Mouse (Mus musculus): ENCODE data around the gene Dcps. TPM values are rescaled to one million over a fixed set of nuclear protein-coding genes. Genes with fewer than 3 reads are reported as not detected.

Gene Dcps
- polyA plus RNA-seq, 1 experiment: 31.1 TPM

DNA sequence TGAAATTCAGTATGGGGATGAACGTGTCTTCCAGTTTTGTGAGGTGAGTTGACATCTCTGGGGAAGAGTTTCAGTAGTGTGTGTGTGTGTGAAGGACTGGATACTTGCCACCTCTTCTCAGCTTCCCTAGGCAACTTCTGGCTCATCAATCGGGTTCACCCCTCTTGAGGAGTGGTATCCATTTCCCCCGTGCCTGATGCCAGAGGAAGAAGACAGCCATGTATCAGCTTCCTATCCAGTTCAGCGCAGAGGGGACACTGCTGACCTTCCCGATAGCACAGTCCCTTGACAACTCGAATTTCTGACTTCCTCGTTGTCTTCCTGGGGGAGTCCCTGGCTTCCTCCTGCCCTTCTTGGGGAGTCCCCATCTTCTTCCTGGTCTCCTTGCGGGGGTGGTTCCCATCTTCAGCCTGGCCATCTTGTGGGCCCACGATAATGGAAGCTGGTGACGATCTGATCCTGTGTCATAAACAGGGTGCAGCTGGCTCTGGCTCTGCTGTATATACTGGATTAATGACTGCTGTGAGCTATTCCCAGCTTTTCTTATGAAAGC lies 11.6 kb upstream of the Dcps start:
- H3K27ac ChIP-seq (ENCODE audit: control insufficient read depth, insufficient read depth, low read depth, low read length, poor library complexity): no peak overlapping the region
- TF ChIP-seq CTCF (IDR thresholded peaks at IDR 0.05; ENCODE audit: control insufficient read depth, insufficient read depth, low read length) (no peak), POLR2A (IDR thresholded peaks at IDR 0.05; ENCODE audit: borderline replicate concordance, control insufficient read depth, low read depth, low read length) (no peak)
- WGBS: 67% methylated on average over 10 of the region's 10 CpGs
- H3K4me1 ChIP-seq (ENCODE audit: control insufficient read depth, insufficient read depth, low read length): peaks cover 2% of the 10 kb centered on the region
- H3K4me3 ChIP-seq (replicated peaks; ENCODE audit: control insufficient read depth, low read depth, low read length): no peak overlapping the region

DNA sequence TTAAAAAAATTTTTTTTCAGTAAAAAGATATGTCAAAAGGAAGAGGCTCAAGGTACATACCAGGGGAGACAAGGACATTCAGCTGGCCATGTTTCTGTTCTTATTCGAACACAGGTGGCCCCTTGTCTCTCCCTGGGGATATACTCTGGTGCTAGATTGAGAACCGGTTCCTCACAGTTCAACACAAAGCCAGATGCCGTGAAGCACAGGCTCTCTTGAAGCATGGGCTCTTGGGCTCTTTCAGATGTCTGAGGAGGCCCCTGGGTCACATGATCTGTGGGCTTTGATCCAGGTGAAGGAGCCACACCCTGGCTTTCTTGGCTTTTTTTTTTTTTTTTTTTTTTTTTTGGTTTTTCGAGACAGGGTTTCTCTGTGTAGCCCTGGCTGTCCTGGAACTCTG lies 10.6 kb upstream of the Dcps start:
- 60% methylated on average over 4 of the region's 4 CpGs for WGBS
- H3K4me3 ChIP-seq (replicated peaks; ENCODE audit: control insufficient read depth, low read depth, low read length): no peak overlapping the region
- H3K27ac ChIP-seq (ENCODE audit: control insufficient read depth, insufficient read depth, low read depth, low read length, poor library complexity): no peak overlapping the region
- H3K4me1 ChIP-seq (ENCODE audit: control insufficient read depth, insufficient read depth, low read length): peaks cover 2% of the 10 kb centered on the region
- TF ChIP-seq POLR2A (IDR thresholded peaks at IDR 0.05; ENCODE audit: borderline replicate concordance, control insufficient read depth, low read depth, low read length) (no peak), CTCF (IDR thresholded peaks at IDR 0.05; ENCODE audit: control insufficient read depth, insufficient read depth, low read length) (no peak)

DNA sequence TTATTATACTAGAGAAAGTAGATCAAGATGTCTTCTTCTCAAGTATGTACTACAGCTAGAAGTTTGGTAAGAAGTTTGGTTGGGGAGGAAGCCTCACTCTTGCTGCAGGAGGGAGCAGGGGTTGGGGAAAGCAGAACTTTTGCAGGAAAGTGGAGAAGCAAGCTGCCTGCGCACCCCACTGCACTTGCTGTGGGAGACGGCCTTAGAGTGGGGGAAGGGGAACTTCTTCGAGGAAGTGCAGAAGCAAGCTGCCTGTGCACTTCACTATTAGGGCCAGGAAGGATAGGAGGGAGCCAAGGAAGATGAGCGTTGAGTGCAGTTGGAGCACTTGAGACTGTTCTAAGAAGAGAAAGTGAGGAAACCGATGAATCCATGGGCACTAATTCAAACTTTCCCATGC lies 7.5 kb upstream of the Dcps start:
- 17% methylated on average over 5 of the region's 5 CpGs for WGBS
- no peak overlapping the region for H3K4me3 ChIP-seq (replicated peaks; ENCODE audit: control insufficient read depth, low read depth, low read length)
- no peak overlapping the region for H3K27ac ChIP-seq (ENCODE audit: control insufficient read depth, insufficient read depth, low read depth, low read length, poor library complexity)
- no peak for TF ChIP-seq POLR2A (IDR thresholded peaks at IDR 0.05; ENCODE audit: borderline replicate concordance, control insufficient read depth, low read depth, low read length)
- no peak for TF ChIP-seq CTCF (IDR thresholded peaks at IDR 0.05; ENCODE audit: control insufficient read depth, insufficient read depth, low read length)
- peaks cover 2% of the 10 kb centered on the region for H3K4me1 ChIP-seq (ENCODE audit: control insufficient read depth, insufficient read depth, low read length)

DNA sequence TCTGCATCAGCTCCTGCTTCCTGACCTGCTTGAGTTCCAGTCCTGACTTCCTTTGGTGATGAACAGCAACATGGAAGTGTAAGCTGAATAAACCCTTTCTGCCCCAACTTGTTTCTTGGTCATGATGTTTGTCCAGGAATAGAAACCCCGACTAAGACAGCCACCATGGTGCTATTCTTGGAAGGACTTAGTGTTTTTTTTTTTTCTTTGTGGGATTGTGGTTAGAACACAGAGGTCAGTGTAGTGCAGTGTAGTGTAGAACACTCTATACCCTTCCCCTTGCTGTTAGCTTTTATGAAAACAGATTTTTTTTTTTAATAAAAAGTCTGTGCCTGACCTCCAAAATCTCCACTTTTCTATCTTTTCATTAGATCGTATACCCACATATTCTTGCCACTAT lies 7.0 kb upstream of the Dcps start:
- H3K4me3 ChIP-seq (replicated peaks; ENCODE audit: control insufficient read depth, low read depth, low read length): no peak overlapping the region

DNA sequence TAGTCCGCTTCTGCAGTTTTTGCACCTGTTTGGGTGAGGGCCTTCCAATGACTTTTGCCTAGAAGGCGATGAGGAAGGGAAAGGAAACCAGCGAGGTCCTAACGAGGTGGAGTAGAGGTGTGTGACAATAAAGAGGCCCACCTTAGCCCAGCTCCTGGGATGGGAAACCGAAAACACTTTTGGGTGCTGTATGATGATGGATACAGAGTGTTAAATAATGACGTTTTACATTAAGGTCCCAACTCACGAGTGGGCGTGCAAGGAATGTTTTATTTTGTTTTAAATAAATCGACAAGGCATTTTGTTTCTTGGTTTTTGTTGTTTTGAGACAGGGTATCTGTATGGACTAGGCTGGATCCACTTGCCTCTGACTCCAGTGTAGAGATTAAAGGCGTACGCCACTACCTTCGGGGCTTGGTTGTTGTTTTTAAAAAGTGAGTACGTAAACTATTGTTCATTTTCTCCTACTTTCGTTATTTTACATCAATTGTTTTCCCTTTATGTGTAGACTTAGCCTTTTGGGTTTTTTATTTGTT lies 331 bp upstream of the Dcps start:
- peaks cover 2% of the 10 kb centered on the region; the same call in 1 of the 2 replicates for H3K4me1 ChIP-seq (ENCODE audit: control insufficient read depth, insufficient read depth, low read length)
- H3K27ac ChIP-seq (ENCODE audit: control insufficient read depth, insufficient read depth, low read depth, low read length, poor library complexity): no peak overlapping the region
- WGBS: 36% methylated on average over 14 of the region's 14 CpGs
- TF ChIP-seq CTCF (IDR thresholded peaks at IDR 0.05; ENCODE audit: control insufficient read depth, insufficient read depth, low read length): no peak
- no peak for TF ChIP-seq POLR2A (IDR thresholded peaks at IDR 0.05; ENCODE audit: borderline replicate concordance, control insufficient read depth, low read depth, low read length)
- peak overlapping the region; percentile 91 for H3K4me3 ChIP-seq (replicated peaks; ENCODE audit: control insufficient read depth, low read depth, low read length)

More for the DNA sequence above, 7.0 kb upstream of the Dcps start:
- peaks cover 2% of the 10 kb centered on the region for H3K4me1 ChIP-seq (ENCODE audit: control insufficient read depth, insufficient read depth, low read length)
- 36% methylated on average over 2 of the region's 2 CpGs for WGBS
- TF ChIP-seq CTCF (IDR thresholded peaks at IDR 0.05; ENCODE audit: control insufficient read depth, insufficient read depth, low read length) (no peak), POLR2A (IDR thresholded peaks at IDR 0.05; ENCODE audit: borderline replicate concordance, control insufficient read depth, low read depth, low read length) (no peak)
- H3K27ac ChIP-seq (ENCODE audit: control insufficient read depth, insufficient read depth, low read depth, low read length, poor library complexity): no peak overlapping the region

DNA sequence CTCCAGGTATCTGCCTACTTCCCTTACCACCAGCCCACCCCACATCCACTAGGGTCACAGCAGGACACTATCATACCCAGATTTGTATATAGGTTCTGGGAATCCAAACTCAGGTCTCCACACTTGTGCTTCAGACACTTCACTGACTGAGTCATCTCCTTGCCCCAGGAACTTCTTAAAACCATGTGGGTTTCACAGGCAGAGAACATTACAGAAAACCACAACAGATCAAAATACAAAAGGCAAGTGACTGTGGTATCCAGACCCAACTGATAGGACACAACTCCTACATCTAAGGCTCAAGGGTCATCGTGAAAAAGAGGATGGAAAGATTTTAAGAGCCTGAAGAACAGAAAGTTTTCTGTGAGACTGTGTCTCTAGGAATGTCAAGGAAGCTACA lies 2.5 kb downstream of the Dcps start:
- WGBS: 49% methylated on average over 1 of the region's 1 CpGs
- no peak overlapping the region for H3K4me3 ChIP-seq (replicated peaks; ENCODE audit: control insufficient read depth, low read depth, low read length)
- peaks cover 2% of the 10 kb centered on the region; the same call in 1 of the 2 replicates for H3K4me1 ChIP-seq (ENCODE audit: control insufficient read depth, insufficient read depth, low read length)
- no peak overlapping the region for H3K27ac ChIP-seq (ENCODE audit: control insufficient read depth, insufficient read depth, low read depth, low read length, poor library complexity)
- TF ChIP-seq POLR2A (IDR thresholded peaks at IDR 0.05; ENCODE audit: borderline replicate concordance, control insufficient read depth, low read depth, low read length) (no peak), CTCF (IDR thresholded peaks at IDR 0.05; ENCODE audit: control insufficient read depth, insufficient read depth, low read length) (no peak)

DNA sequence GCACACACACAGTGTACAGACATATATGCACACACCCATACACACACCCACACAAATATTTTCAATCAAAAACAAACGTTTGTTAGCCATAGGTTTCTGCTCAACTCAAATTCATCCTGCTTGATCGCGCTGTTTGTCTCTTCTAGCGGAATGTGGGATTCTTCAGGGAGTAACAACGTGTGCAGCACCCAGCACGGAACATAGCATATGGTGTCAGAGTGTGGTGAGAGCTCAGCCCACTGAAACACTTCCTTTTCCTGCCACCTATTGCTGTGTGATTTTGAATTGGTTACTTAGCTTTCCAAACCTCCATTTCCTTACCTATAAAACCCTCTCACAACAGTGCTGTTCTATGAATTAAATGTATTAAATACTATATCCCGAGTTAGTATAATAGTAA lies 5.8 kb downstream of the Dcps start:
- Histone ChIP-seq H3K4me3 (replicated peaks; ENCODE audit: control insufficient read depth, low read depth, low read length) (no peak overlapping the region), H3K4me1 (ENCODE audit: control insufficient read depth, insufficient read depth, low read length) (peaks cover under 1% of the 10 kb centered on the region; the same call in 1 of the 2 replicates), H3K27ac (ENCODE audit: control insufficient read depth, insufficient read depth, low read depth, low read length, poor library complexity) (no peak overlapping the region)
- no peak for TF ChIP-seq CTCF (IDR thresholded peaks at IDR 0.05; ENCODE audit: control insufficient read depth, insufficient read depth, low read length)
- TF ChIP-seq POLR2A (IDR thresholded peaks at IDR 0.05; ENCODE audit: borderline replicate concordance, control insufficient read depth, low read depth, low read length): no peak
- 59% methylated on average over 7 of the region's 7 CpGs for WGBS

DNA sequence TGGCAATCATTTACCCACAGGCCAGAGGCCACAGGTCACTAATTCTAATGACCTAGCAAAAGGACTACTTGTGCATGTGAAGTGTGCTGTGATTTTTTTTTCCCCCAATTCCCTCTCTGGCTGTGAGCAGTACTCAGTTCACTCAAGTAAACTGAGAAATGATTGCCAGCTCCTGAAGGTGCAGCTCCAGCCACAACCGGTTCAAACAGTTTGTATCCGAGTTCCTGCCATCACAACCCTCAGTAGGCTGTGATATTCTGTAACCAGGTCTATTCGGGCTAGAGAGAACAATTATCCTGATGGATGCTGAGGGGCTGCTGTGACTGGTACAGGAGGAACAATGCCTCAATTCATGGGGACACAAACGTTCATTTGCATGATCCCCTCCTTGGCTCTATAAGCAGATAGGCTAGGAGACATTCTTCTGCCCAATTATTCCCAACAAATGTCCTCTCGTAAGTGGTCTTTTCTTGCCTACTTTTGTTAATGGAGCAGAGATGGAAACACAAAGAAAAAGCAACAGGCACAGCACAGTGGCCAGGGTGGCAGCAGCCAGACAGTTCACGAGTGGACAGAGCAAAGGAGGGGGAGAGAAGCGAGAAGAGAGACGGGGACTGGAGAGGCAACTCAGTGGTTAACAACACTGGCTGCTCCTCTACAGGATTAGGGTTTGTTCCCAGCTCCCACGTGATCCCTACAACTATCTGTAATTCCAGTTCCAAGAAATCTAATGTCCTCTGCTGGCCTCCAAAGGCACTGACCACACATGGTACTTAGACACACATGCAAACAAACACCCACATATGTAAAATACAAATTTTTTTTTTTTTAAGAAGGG lies 8.8 kb downstream of the Dcps start:
- 82% methylated on average over 9 of the region's 9 CpGs for WGBS
- Histone ChIP-seq H3K4me3 (replicated peaks; ENCODE audit: control insufficient read depth, low read depth, low read length) (no peak overlapping the region), H3K27ac (ENCODE audit: control insufficient read depth, insufficient read depth, low read depth, low read length, poor library complexity) (no peak overlapping the region), H3K4me1 (ENCODE audit: control insufficient read depth, insufficient read depth, low read length) (no peaks in the 10 kb centered on the region)
- no peak for TF ChIP-seq CTCF (IDR thresholded peaks at IDR 0.05; ENCODE audit: control insufficient read depth, insufficient read depth, low read length)
- TF ChIP-seq POLR2A (IDR thresholded peaks at IDR 0.05; ENCODE audit: borderline replicate concordance, control insufficient read depth, low read depth, low read length): no peak

Measured in bone marrow, adult 2 months (tissue).